Mouse (Mus musculus): ENCODE results near the gene Rin1.

The Rin1 gene

GRCm38 (mm10) chr19:5041588-5041987 is 8.7 kb upstream of the Rin1 start:
- in situ Hi-C loops (cut with MseI, MboI) = no loop called here

GRCm38 (mm10) chr19:5045531-5045930 is 4.8 kb upstream of the Rin1 start:
- in situ Hi-C loops (cut with MseI, MboI) = no loop called here

- in situ Hi-C loops (cut with MseI, MboI) = no loop called here
Measured at GRCm38 (mm10) chr19:5048138-5049056, 1.9 kb upstream of the Rin1 start.

GRCm38 (mm10) chr19:5049325-5049724 is 956 bp upstream of the Rin1 start:
- in situ Hi-C loops (cut with MseI, MboI) = no loop called here

GRCm38 (mm10) chr19:5051031-5051430 is 750 bp downstream of the Rin1 start:
- in situ Hi-C loops (cut with MseI, MboI) = no loop called here

- in situ Hi-C loops (cut with MseI, MboI) = no loop called here
Measured at GRCm38 (mm10) chr19:5051515-5051914, 1.2 kb downstream of the Rin1 start.

- in situ Hi-C loops (cut with MseI, MboI) = no loop called here
Measured at GRCm38 (mm10) chr19:5052166-5052822, 2.0 kb downstream of the Rin1 start.

- in situ Hi-C loops (cut with MseI, MboI) = no loop called here
Measured at GRCm38 (mm10) chr19:5052853-5053252, 2.6 kb downstream of the Rin1 start.

- in situ Hi-C loops (cut with MseI, MboI) = no loop called here
Measured at GRCm38 (mm10) chr19:5053909-5054308, 3.6 kb downstream of the Rin1 start.

- in situ Hi-C loops (cut with MseI, MboI) = no loop called here
Measured at GRCm38 (mm10) chr19:5056251-5056650, 6.0 kb downstream of the Rin1 start.

- in situ Hi-C loops (cut with MseI, MboI) = no loop called here
Measured at GRCm38 (mm10) chr19:5057876-5058775, 7.8 kb downstream of the Rin1 start.

- in situ Hi-C loops (cut with MseI, MboI) = no loop called here
Measured at GRCm38 (mm10) chr19:5058801-5059771, 8.8 kb downstream of the Rin1 start.

GRCm38 (mm10) chr19:5060365-5061330 is 10.4 kb downstream of the Rin1 start:
- in situ Hi-C loops (cut with MseI, MboI) = no loop called here

GRCm38 (mm10) chr19:5062041-5062440 is 11.8 kb downstream of the Rin1 start:
- in situ Hi-C loops (cut with MseI, MboI) = no loop called here

- in situ Hi-C loops (cut with MseI, MboI) = no loop called here
Measured at GRCm38 (mm10) chr19:5062446-5062845, 12.2 kb downstream of the Rin1 start.

- in situ Hi-C loops (cut with MseI, MboI) = no loop called here
Measured at GRCm38 (mm10) chr19:5065104-5065503, 14.8 kb downstream of the Rin1 start.

GRCm38 (mm10) chr19:5067040-5067799 is 16.9 kb downstream of the Rin1 start:
- in situ Hi-C loops (cut with MseI, MboI) = no loop called here

- in situ Hi-C loops (cut with MseI, MboI) = no loop called here
Measured at GRCm38 (mm10) chr19:5067867-5068569, 17.7 kb downstream of the Rin1 start, which contains the start of gene Cd248. Gene Cd248, plus strand, starts transcription at chr19:5068078.

Data from mouse trophoblast stem cell (cell line).